Mouse (Mus musculus) cerebellum, postnatal 10 days (tissue): ENCODE data around the gene Gtsf1l.

Source experiments
- DNase-seq, 2 experiments: peaks; one replicate each; pipeline ENCODE4 v3.0.0; 2021; ENCODE audit warnings: mixed read lengths in 2 of 2

The Gtsf1l gene

GRCm38 (mm10) chr2:163087728-163088127 is at the start of gene Gtsf1l:
Gtsf1l (minus strand) TSS chr2:163087855.
- no peak for DNase-seq

- no peak for DNase-seq
Measured at GRCm38 (mm10) chr2:163136996-163137395, 49.3 kb upstream of the Gtsf1l start.

GRCm38 (mm10) chr2:163135931-163136330 is 48.3 kb upstream of the Gtsf1l start:
- no peak for DNase-seq

- DNase-seq = no peak
Measured at GRCm38 (mm10) chr2:163132314-163132713, 44.7 kb upstream of the Gtsf1l start.

GRCm38 (mm10) chr2:163130837-163131236 is 43.2 kb upstream of the Gtsf1l start:
- DNase-seq = no peak

- no peak for DNase-seq
Measured at GRCm38 (mm10) chr2:163123496-163123895, 35.8 kb upstream of the Gtsf1l start.

GRCm38 (mm10) chr2:163122319-163122718 is 34.7 kb upstream of the Gtsf1l start:
- peak; percentile 91 for DNase-seq

GRCm38 (mm10) chr2:163121353-163121660 is 33.7 kb upstream of the Gtsf1l start:
- DNase-seq = peak in 1 of 2 experiments; percentile 3

GRCm38 (mm10) chr2:163120626-163121352 is 33.1 kb upstream of the Gtsf1l start:
- peak in 1 of 2 experiments; percentile 3 for DNase-seq

GRCm38 (mm10) chr2:163111413-163112201 is 24.0 kb upstream of the Gtsf1l start:
- DNase-seq = peak; percentile 31 to 33

- DNase-seq = no peak
Measured at GRCm38 (mm10) chr2:163110706-163111105, 23.1 kb upstream of the Gtsf1l start.

- DNase-seq = no peak
Measured at GRCm38 (mm10) chr2:163108385-163108784, 20.7 kb upstream of the Gtsf1l start.

- DNase-seq = peak; percentile 78 to 87
Measured at GRCm38 (mm10) chr2:163104086-163104770, 16.6 kb upstream of the Gtsf1l start.

GRCm38 (mm10) chr2:163102900-163103653 is 15.4 kb upstream of the Gtsf1l start:
- DNase-seq = no peak

GRCm38 (mm10) chr2:163102216-163102615 is 14.6 kb upstream of the Gtsf1l start:
- DNase-seq = peak; percentile 62 to 72

- DNase-seq = peak; percentile 89 to 93
Measured at GRCm38 (mm10) chr2:163101646-163102203, 14.1 kb upstream of the Gtsf1l start.

- DNase-seq = no peak
Measured at GRCm38 (mm10) chr2:163100551-163100950, 12.9 kb upstream of the Gtsf1l start.

- DNase-seq = no peak
Measured at GRCm38 (mm10) chr2:163099919-163100318, 12.3 kb upstream of the Gtsf1l start.

GRCm38 (mm10) chr2:163095784-163096183 is 8.1 kb upstream of the Gtsf1l start:
- DNase-seq = no peak

- DNase-seq = no peak
Measured at GRCm38 (mm10) chr2:163094909-163095308, 7.3 kb upstream of the Gtsf1l start.

- no peak for DNase-seq
Measured at GRCm38 (mm10) chr2:163089475-163090123, 1.9 kb upstream of the Gtsf1l start.

- DNase-seq = no peak
Measured at GRCm38 (mm10) chr2:163086561-163086960, 1.1 kb downstream of the Gtsf1l start.
